Mouse (Mus musculus) T-helper 1 cell (primary cell): ENCODE measurements around the gene Zscan29.
"Not testable (repeated sequence)": the region's sequence is repeated elsewhere in the genome, so short reads cannot be mapped to it uniquely, and the experiment has no call there.

Source experiments
- in situ Hi-C: fragments of 300-600 bp; cut with MboI, MseI; formaldehyde crosslinking; loops from one replicate; pipeline ENCODE4 v1.15.1; 2025; ENCODE audit warnings: high pct_unique_total_duplicates

Zscan29 gene

GRCm38 (mm10) chr2:121137371-121137770, 33.6 kb downstream of the Zscan29 start:
- in situ Hi-C loops, result no loop called here

GRCm38 (mm10) chr2:121132822-121133221, 38.1 kb downstream of the Zscan29 start:
- in situ Hi-C loops, result no loop called here

- in situ Hi-C loops, result no loop called here
These were observed 41.9 kb downstream of the Zscan29 start for GRCm38 (mm10) chr2:121128865-121129620.

- in situ Hi-C loops, result no loop called here
These were observed 43.4 kb downstream of the Zscan29 start for GRCm38 (mm10) chr2:121127536-121127935.

GRCm38 (mm10) chr2:121126302-121126701, 44.6 kb downstream of the Zscan29 start:
- in situ Hi-C loops, result not testable (repeated sequence)

GRCm38 (mm10) chr2:121119260-121119659, 51.7 kb downstream of the Zscan29 start:
- in situ Hi-C loops, result no loop called here

GRCm38 (mm10) chr2:121115418-121115817, 55.5 kb downstream of the Zscan29 start:
- in situ Hi-C loops, result no loop called here

GRCm38 (mm10) chr2:121109695-121110094, 61.2 kb downstream of the Zscan29 start, which contains the start of gene Tgm7:
TSS of gene Tgm7 (minus strand) at chr2:121109795.
- in situ Hi-C loops, result no loop called here
